Mouse (Mus musculus) ES-Bruce4 (cell line): ENCODE results near the gene Nt5e.

ENCODE experiments used
- CTCF ChIP-seq: IDR thresholded peaks from one replicate; pipeline ENCODE4 v1.8.1; 2011; ENCODE audit warnings: low read depth, low read length
- EP300 ChIP-seq: IDR thresholded peaks from 2 replicates; pipeline ENCODE4 v1.6.1; 2011; ENCODE audit warnings: low read depth, low read length; ENCODE audit not compliant: insufficient read depth
- POLR2A ChIP-seq: IDR thresholded peaks from one replicate; pipeline ENCODE4 v1.8.1; 2011; ENCODE audit warnings: low read length; ENCODE audit not compliant: insufficient read depth

DNA sequence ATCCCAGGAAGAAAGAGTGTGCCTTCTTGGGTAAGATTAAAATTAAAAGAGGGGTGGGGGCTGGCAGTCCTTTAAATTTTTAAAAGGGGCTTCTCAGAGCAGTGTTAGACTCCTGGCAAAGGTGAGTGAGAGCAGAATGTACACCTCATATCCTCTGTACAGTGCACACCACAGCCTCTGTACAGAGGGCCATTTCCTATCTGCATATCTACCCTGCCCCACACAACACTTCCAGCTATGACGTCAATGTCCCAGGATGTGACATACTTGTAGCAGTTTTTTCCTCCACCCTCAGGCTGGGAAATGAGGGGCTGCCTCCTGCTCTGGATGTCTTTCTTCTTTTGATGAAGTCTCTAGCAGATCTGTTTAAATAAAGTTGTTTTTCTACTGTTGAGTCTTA, 17.9 kb upstream of the Nt5e start:
- no peak for TF ChIP-seq CTCF
- TF ChIP-seq POLR2A = no peak
- no peak for TF ChIP-seq EP300
